Mouse (Mus musculus) lung, postnatal 25 days (tissue): ENCODE data around the gene Rbm4b.
A peak's percentile ranks its signal among the peaks of the same experiment; 100 is the strongest.
"Not testable (repeated sequence)": the region's sequence is repeated elsewhere in the genome, so short reads cannot be mapped to it uniquely, and the experiment has no call there.

Experiments used
- DNase-seq: peaks from one replicate; pipeline ENCODE4 v3.0.0; 2022; ENCODE audit warnings: low spot score

Gene Rbm4b

DNA sequence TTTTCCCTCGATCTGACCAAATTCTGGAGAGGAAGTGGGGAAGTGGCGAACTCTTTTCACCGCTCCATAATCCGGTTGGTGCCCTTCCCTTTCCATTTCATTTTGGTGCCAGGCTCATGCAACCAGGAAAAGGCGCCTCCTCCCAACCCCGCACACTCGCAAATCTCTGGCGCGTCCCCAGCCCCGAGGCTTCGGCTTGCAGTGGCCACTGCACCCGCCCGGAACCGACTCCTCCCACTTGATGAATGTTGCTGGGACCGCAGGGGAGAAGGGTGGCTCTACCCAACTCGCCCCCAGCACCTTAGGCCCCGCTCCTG, 54.4 kb downstream of the Rbm4b start:
- no peak for DNase-seq

DNA sequence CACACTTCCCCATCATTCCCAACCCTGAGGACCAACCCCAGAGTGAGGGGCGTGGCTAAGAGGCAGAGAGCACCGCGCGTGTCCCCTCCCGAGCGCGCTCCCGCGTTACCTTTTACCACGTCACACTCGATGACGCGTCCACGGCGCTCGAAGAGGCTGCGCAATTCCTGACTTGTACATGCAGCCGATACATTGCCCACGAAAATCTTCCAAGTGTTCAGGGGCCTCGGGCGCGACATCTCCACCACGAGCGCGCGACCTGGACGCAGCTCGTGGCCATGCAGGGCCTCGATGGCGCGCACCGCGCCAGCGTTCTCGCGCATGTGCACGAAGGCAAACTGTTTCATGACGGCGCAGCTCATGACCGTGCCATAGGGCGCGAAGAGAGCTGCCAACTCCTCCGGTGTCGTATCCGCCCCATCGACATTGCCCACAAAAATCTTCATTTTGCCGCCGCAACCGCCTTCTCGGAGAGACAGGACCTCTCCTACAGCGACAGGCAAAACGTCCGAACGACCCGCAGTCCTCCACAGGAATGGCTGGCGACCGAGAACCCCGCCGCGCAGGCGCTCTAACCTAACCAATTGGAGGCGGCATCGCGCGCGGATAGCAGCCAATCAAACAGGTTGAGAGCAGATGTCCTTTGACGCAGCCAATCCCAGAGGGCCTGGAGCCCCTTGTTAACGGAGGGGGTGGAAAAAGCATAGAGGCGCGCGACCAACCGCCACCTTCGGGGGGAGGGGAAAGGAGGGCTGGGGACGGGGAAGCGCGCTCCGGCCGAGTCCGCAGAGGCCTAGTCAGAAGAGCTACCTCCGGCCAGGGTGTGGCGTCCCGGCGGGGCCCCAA, 55.0 kb downstream of the Rbm4b start, which contains the start of the genes Gm21992 and Rbm14:
Gene Gm21992 (minus strand): TSS at position 550 of the 846 bp plus-strand sequence.
Gene Rbm14 (minus strand): TSS at position 572 of the 846 bp plus-strand sequence.
- peak; percentile 99 for DNase-seq

DNA sequence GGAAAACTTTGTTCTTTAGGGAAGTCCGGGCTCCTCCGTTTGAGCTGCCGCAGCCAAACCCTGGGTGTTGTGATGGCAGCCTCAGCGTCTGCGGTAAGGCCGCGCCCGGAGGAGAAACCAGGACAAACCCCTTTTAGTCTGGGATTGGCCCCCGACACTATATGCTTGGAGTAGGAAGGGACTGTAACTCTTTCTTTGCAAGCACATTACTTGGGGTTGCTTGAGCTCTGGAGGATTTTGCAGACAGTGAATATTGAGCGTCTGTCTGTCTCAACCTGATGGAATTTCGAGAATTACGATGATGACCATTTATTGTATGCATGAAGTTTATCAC, 55.6 kb downstream of the Rbm4b start:
- no peak for DNase-seq

DNA sequence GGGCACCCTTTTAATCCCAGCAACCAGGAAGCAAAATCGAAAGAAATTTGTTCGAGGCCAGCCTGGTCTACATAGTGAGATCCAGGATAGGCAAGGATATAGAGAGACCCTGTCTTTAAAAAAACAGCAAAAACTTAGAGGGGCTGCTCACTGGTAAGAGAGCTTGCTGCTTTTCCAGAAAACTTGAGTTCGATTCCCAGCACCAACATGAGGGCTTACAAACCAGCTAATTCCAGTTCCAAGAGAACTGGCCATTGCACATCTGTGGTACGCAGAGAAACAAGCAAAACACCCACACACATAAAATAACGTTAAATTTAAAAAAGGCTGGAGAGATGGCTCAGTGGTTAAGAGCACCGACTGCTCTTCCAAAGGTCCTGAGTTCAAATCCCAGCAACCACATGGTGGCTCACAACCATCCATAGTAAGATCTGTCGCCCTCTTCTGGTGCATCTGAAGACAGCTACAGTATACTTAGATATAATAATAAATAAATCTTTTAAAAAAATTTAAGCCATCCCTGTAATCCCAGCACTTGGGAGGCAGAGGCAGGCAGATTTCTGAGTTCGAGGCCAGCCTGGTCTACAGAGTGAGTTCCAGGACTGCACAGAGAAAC, 56.1 kb downstream of the Rbm4b start:
- not testable (repeated sequence) for DNase-seq

DNA sequence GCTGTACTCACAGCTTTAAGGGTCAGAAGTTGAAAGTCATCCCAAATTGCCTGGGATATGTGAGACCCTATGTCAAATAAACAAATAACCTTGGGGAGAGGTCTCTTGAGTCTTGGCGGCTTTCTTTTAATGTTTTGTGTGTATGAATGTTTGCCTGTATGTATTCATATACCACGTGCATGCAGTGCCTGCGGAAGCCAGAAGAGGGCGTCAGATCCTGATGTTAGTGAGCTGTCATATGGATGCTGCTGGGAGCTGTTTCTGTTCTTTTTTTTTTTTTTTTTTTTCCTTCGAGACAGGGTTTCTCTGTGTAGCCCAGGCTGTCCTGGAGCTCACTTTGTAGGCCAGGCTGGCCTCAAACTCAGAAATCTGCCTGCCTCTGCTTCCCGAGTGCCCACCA, 56.7 kb downstream of the Rbm4b start:
- DNase-seq = no peak
